Mouse (Mus musculus): ENCODE measurements around the gene Trmt10c. TPM values are rescaled to one million over a fixed set of nuclear protein-coding genes. Genes with fewer than 3 reads are reported as not detected.
"Not testable (repeated sequence)": the region's sequence is repeated elsewhere in the genome, so short reads cannot be mapped to it uniquely, and the experiment has no call there.

Trmt10c gene
- polyA plus RNA-seq (2015; fragmentation: Nextera tagmentation; extraction: Ambion mirVana), result 17.2 and 20.0 TPM in 2 replicates

- H3K27ac ChIP-seq, result peak within 1 kb of the TSS; percentile 86
- H3K9me3 ChIP-seq (replicated peaks), result no peaks in the 10 kb centered on the region
- WGBS, result under 1% methylated on average over 62 of the region's 63 CpGs
- H3K4me2 ChIP-seq, result peak within 1 kb of the TSS; percentile 65
- peak; percentile 100 for ATAC-seq (replicated peaks; ENCODE audit: insufficient number of reproducible peaks, insufficient read depth, low FRiP score, low read depth)
- peak within 1 kb of the TSS; percentile 78 for H3K4me3 ChIP-seq
- H3K9ac ChIP-seq, result peak within 1 kb of the TSS; percentile 85
- no peaks in the 10 kb centered on the region for H3K27me3 ChIP-seq
- peaks cover 23% of the 10 kb centered on the region for H3K36me3 ChIP-seq
- peaks cover 14% of the 10 kb centered on the region for H3K4me1 ChIP-seq (replicated peaks)
Observed at GRCm38 (mm10) chr16:56037138-56038010, at the start of gene Trmt10c. Gene Trmt10c (minus strand): TSS chr16:56037819.

DNA sequence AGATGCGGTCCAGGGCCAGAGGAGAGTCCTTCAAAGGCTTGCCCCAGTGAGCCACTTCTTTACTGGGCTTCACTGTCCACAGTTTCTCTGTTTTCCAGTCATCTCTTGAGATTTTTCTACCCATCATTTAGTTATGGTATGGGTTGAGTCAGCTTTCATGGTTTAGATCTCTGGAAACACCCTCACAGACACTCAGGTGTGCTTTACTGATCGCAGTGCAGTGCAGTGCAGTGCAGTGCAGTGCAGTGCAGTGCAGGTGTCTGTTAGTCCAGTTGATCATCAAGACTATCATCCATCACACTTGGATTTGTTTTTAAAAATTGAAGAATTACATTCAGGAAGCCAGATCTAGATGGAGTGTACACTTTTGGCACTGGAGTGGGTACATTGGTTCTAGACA is 48.7 kb upstream of the Trmt10c start:
- Histone ChIP-seq H3K27ac (no peak overlapping the region), H3K4me3 (no peak overlapping the region), H3K4me1 (replicated peaks) (no peaks in the 10 kb centered on the region), H3K4me2 (no peak overlapping the region), H3K27me3 (no peaks in the 10 kb centered on the region), H3K9me3 (replicated peaks) (no peaks in the 10 kb centered on the region), H3K9ac (no peak overlapping the region), H3K36me3 (no peaks in the 10 kb centered on the region)
- ATAC-seq (replicated peaks; ENCODE audit: insufficient number of reproducible peaks, insufficient read depth, low FRiP score, low read depth), result no peak
- 98% methylated on average over 2 of the region's 2 CpGs for WGBS

DNA sequence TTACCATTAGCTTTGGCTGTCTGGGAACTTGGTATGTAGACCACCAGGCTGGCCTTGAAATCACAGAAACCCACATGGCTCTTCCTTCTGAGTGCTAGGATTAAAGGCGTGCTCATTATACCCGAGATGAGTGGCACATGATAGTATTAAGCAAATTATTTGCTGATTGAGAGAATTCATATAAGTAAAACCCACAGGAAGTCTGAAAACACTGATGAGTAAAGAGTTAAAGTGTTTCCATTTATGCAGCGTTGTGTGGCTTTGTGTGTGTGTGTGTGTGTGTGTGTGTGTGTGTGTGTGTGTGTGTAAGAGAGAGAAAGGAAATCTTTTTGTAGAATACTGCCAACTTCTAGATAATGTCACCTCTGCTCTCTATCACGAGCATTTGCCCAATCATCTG is 44.1 kb upstream of the Trmt10c start:
- H3K9ac ChIP-seq, result no peak overlapping the region
- H3K27me3 ChIP-seq, result no peaks in the 10 kb centered on the region
- peaks cover 7% of the 10 kb centered on the region for H3K4me1 ChIP-seq (replicated peaks)
- H3K4me3 ChIP-seq, result no peak overlapping the region
- H3K36me3 ChIP-seq, result no peaks in the 10 kb centered on the region
- H3K4me2 ChIP-seq, result no peak overlapping the region
- no peaks in the 10 kb centered on the region for H3K9me3 ChIP-seq (replicated peaks)
- no peak for ATAC-seq (replicated peaks; ENCODE audit: insufficient number of reproducible peaks, insufficient read depth, low FRiP score, low read depth)
- whole genome bisulfite sequencing, result 79% methylated on average over 4 of the region's 4 CpGs
- no peak overlapping the region for H3K27ac ChIP-seq

- 81% methylated on average over 1 of the region's 1 CpGs for WGBS
- Histone ChIP-seq H3K4me3 (no peak overlapping the region), H3K9me3 (replicated peaks) (no peaks in the 10 kb centered on the region), H3K4me1 (replicated peaks) (peaks cover 12% of the 10 kb centered on the region), H3K36me3 (no peaks in the 10 kb centered on the region), H3K9ac (no peak overlapping the region), H3K4me2 (no peak overlapping the region), H3K27me3 (no peaks in the 10 kb centered on the region), H3K27ac (no peak overlapping the region)
- no peak for ATAC-seq (replicated peaks; ENCODE audit: insufficient number of reproducible peaks, insufficient read depth, low FRiP score, low read depth)
Observed at GRCm38 (mm10) chr16:56079419-56079818, 41.8 kb upstream of the Trmt10c start.

- Histone ChIP-seq H3K4me3 (peak overlapping the region; percentile 92), H3K27ac (peak overlapping the region; percentile 95), H3K4me1 (replicated peaks) (peaks cover 12% of the 10 kb centered on the region), H3K9me3 (replicated peaks) (no peaks in the 10 kb centered on the region), H3K4me2 (peak overlapping the region; percentile 61), H3K9ac (peak overlapping the region; percentile 79), H3K36me3 (no peaks in the 10 kb centered on the region), H3K27me3 (no peaks in the 10 kb centered on the region)
- no peak for ATAC-seq (replicated peaks; ENCODE audit: insufficient number of reproducible peaks, insufficient read depth, low FRiP score, low read depth)
- 10% methylated on average over 11 of the region's 11 CpGs for WGBS
Observed at GRCm38 (mm10) chr16:56076121-56076869, 38.7 kb upstream of the Trmt10c start.

DNA sequence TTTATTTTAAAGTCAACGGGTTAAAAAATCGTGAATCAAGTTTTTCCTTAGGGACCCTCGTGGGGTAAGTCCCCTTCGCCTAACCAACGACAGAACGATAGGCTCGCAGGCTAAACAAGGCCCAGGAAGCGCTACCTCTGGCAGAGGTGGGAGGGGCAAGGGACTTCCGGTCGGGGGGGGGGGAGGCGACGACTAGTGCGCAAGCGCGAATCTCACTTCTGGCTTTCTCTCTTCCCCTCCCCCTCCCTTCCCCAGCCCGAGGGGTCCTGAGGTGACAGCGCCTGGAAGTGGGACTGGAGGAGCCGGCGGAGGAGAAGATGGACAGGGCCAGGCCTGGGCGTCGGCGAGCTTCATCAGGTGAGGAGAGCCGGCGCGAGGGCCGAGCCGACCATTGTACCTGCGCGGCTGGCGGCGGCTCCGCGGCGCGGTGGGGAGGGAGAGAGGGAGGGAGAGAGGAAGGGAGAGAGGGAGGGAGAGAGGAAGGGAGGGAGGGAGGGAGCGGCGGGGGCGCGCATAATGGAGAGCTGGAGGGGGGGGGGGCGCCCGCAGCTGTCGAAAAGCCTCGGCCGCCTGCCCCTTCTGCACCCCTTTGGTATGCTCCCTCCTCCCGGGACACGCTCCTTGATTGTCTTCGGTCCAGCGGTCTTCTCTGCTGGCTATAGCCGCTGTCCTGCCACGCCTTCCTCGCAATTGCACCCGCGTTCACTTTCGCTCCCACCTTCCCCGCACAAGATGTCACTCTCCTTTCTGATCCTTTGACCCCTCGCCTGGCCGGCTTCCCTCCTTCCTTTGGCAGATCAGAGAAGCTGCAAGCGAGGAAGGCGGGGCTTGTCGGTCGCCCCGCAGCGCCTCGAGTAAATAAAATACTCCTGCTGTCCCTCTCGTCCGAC is 37.8 kb upstream of the Trmt10c start:
- Histone ChIP-seq H3K27me3 (no peaks in the 10 kb centered on the region), H3K4me3 (peak overlapping the region; percentile 92), H3K9me3 (replicated peaks) (no peaks in the 10 kb centered on the region), H3K36me3 (no peaks in the 10 kb centered on the region), H3K9ac (peak overlapping the region; percentile 79), H3K4me2 (peak overlapping the region; percentile 61), H3K27ac (peak overlapping the region; percentile 95), H3K4me1 (replicated peaks) (peaks cover 12% of the 10 kb centered on the region)
- ATAC-seq (replicated peaks; ENCODE audit: insufficient number of reproducible peaks, insufficient read depth, low FRiP score, low read depth), result peak; percentile 83
- under 1% methylated on average over 56 of the region's 66 CpGs for WGBS

GRCm38 (mm10) chr16:56074565-56074964 is 36.9 kb upstream of the Trmt10c start:
- Histone ChIP-seq H3K27ac (peak overlapping the region; percentile 95), H3K9me3 (replicated peaks) (no peaks in the 10 kb centered on the region), H3K27me3 (no peaks in the 10 kb centered on the region), H3K4me1 (replicated peaks) (peaks cover 12% of the 10 kb centered on the region), H3K4me3 (no peak overlapping the region), H3K36me3 (no peaks in the 10 kb centered on the region), H3K9ac (no peak overlapping the region), H3K4me2 (peak overlapping the region; percentile 61)
- no peak for ATAC-seq (replicated peaks; ENCODE audit: insufficient number of reproducible peaks, insufficient read depth, low FRiP score, low read depth)
- 71% methylated on average over 5 of the region's 5 CpGs for WGBS

DNA sequence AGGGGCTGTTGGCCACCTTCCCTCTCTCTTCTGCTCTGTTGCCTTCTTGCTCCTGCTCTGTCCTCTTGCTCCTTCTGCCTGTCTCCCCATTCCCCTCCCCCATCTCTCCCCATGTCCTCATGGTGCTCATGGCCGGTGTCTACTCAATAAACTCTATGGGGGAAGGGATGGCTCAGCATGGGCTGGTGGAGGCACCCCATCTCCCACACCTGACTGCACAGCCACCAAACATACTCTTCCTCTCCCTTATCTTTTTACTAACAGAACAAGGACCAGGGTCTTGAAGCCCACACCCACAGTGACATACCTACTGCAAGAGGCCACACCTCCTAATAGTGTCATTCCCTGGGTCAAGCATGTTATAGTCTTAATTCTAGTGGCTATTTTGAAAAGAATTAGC is 36.5 kb upstream of the Trmt10c start:
- Histone ChIP-seq H3K9me3 (replicated peaks) (no peaks in the 10 kb centered on the region), H3K4me1 (replicated peaks) (peaks cover 12% of the 10 kb centered on the region), H3K36me3 (no peaks in the 10 kb centered on the region), H3K4me3 (no peak overlapping the region), H3K4me2 (no peak overlapping the region; the same call in 1 of the 2 replicates), H3K27ac (no peak overlapping the region), H3K9ac (no peak overlapping the region), H3K27me3 (no peaks in the 10 kb centered on the region)
- 83% methylated on average over 1 of the region's 1 CpGs for WGBS
- ATAC-seq (replicated peaks; ENCODE audit: insufficient number of reproducible peaks, insufficient read depth, low FRiP score, low read depth), result no peak

- not testable (repeated sequence) for ATAC-seq (replicated peaks; ENCODE audit: insufficient number of reproducible peaks, insufficient read depth, low FRiP score, low read depth); H3K27ac ChIP-seq; H3K9me3 ChIP-seq (replicated peaks); H3K36me3 ChIP-seq; H3K4me3 ChIP-seq; H3K4me2 ChIP-seq; H3K27me3 ChIP-seq; H3K9ac ChIP-seq
- peaks cover 12% of the 10 kb centered on the region for H3K4me1 ChIP-seq (replicated peaks)
- 91% methylated on average over 6 of the region's 6 CpGs for WGBS
Observed at GRCm38 (mm10) chr16:56073150-56073549, 35.5 kb upstream of the Trmt10c start.

GRCm38 (mm10) chr16:56072533-56072932 is 34.9 kb upstream of the Trmt10c start:
- Histone ChIP-seq H3K4me1 (replicated peaks) (peaks cover 12% of the 10 kb centered on the region), H3K9ac (no peak overlapping the region), H3K27ac (no peak overlapping the region), H3K4me2 (no peak overlapping the region), H3K9me3 (replicated peaks) (no peaks in the 10 kb centered on the region), H3K36me3 (no peaks in the 10 kb centered on the region), H3K27me3 (no peaks in the 10 kb centered on the region), H3K4me3 (no peak overlapping the region)
- WGBS, result 76% methylated on average over 6 of the region's 6 CpGs
- no peak for ATAC-seq (replicated peaks; ENCODE audit: insufficient number of reproducible peaks, insufficient read depth, low FRiP score, low read depth)
